Mouse (Mus musculus) liver, embryonic 12.5 days (tissue): ENCODE data around the gene Myo15b. TPM values are rescaled to one million over a fixed set of nuclear protein-coding genes. Genes with fewer than 3 reads are reported as not detected.

ENCODE experiments used
- ATAC-seq: fragments of 200-750 bp; cut with Nextera tagmentation; 2 replicates; pipeline ENCODE4 v1.8.0; 2017; ENCODE audit warnings: moderate number of reproducible peaks, mild to moderate bottlenecking, moderate library complexity
- H3K27ac ChIP-seq: fragments of 300-500 bp; sonication (generic); 2 replicates; pipeline ENCODE4 v1.5.1; 2016; ENCODE audit warnings: mild to moderate bottlenecking
- H3K27me3 ChIP-seq: fragments of 300-500 bp; sonication (generic); replicated peaks from 2 replicates; pipeline ENCODE4 v1.6.1; 2016; ENCODE audit warnings: mild to moderate bottlenecking, moderate library complexity
- H3K36me3 ChIP-seq: fragments of 300-500 bp; sonication (generic); 2 replicates; pipeline ENCODE4 v1.6.1; 2016; ENCODE audit warnings: mild to moderate bottlenecking, moderate library complexity
- H3K4me1 ChIP-seq: fragments of 300-500 bp; sonication (generic); 2 replicates; pipeline ENCODE4 v1.6.1; 2016
- H3K4me2 ChIP-seq: fragments of 300-500 bp; sonication (generic); 2 replicates; pipeline ENCODE4 v1.6.1; 2016; ENCODE audit warnings: mild to moderate bottlenecking, moderate library complexity
- H3K4me3 ChIP-seq: fragments of 300-500 bp; sonication (generic); 2 replicates; pipeline ENCODE4 v1.5.1; 2016; ENCODE audit warnings: mild to moderate bottlenecking, moderate library complexity
- H3K9ac ChIP-seq: fragments of 300-500 bp; sonication (generic); 2 replicates; pipeline ENCODE4 v1.6.1; 2016; ENCODE audit warnings: mild to moderate bottlenecking, moderate library complexity
- H3K9me3 ChIP-seq: fragments of 300-500 bp; sonication (generic); replicated peaks from 2 replicates; pipeline ENCODE4 v1.6.1; 2016; ENCODE audit warnings: mild to moderate bottlenecking, moderate library complexity
- WGBS: fragments of 180-500 bp; shearing (Covaris S2); methylation state at CpG from one replicate; pipeline ENCODE4 v1.1.7; 2016; ENCODE audit not compliant: insufficient replicate concordance; 5-methylcytosine and 5-hydroxymethylcytosine counted together
- polyA plus RNA-seq: library from polyadenylated mRNA; unstranded; fragments of >200 nt; fragmentation: Nextera tagmentation; extraction: Ambion mirVana; gene quantifications from 2 replicates; pipeline ENCODE4 v1.2.1, GENCODE M21; 2016

Myo15b gene
- polyA plus RNA-seq, 1 experiment from 2014 or later = 0.83 TPM

- peaks cover 71% of the 10 kb centered on the region for H3K4me1 ChIP-seq
- peak; percentile 30 for ATAC-seq
- peaks cover 47% of the 10 kb centered on the region for H3K36me3 ChIP-seq
- H3K9ac ChIP-seq = peak within 1 kb of the TSS; percentile 83
- H3K4me3 ChIP-seq = peak within 1 kb of the TSS; percentile 69
- 18% methylated on average over 16 of the region's 16 CpGs for WGBS
- no peaks in the 10 kb centered on the region for H3K9me3 ChIP-seq
- peak within 1 kb of the TSS; percentile 100 for H3K27ac ChIP-seq
- H3K4me2 ChIP-seq = peak within 1 kb of the TSS; percentile 79
- no peaks in the 10 kb centered on the region for H3K27me3 ChIP-seq
Observed at GRCm38 (mm10) chr11:115899486-115900266, 41.5 kb downstream of the Myo15b start, which contains the start of gene Smim5. Smim5 (plus strand) TSS chr11:115899966.

GRCm38 (mm10) chr11:115900561-115901337, 42.5 kb downstream of the Myo15b start:
- Histone ChIP-seq H3K4me2 (peak overlapping the region; percentile 79), H3K36me3 (peaks cover 47% of the 10 kb centered on the region), H3K27me3 (no peaks in the 10 kb centered on the region), H3K4me1 (peaks cover 82% of the 10 kb centered on the region), H3K9me3 (no peaks in the 10 kb centered on the region), H3K9ac (peak overlapping the region; percentile 83), H3K4me3 (peak overlapping the region; percentile 69), H3K27ac (peak overlapping the region; percentile 100)
- WGBS = 34% methylated on average over 8 of the region's 8 CpGs
- ATAC-seq = no peak

- 21% methylated on average over 9 of the region's 9 CpGs for WGBS
- H3K4me3 ChIP-seq = peak overlapping the region; percentile 69
- peak overlapping the region; percentile 79 for H3K4me2 ChIP-seq
- H3K36me3 ChIP-seq = peaks cover 47% of the 10 kb centered on the region
- H3K4me1 ChIP-seq = peaks cover 90% of the 10 kb centered on the region
- H3K9me3 ChIP-seq = no peaks in the 10 kb centered on the region
- ATAC-seq = peak; percentile 67
- peak overlapping the region; percentile 100 for H3K27ac ChIP-seq
- H3K9ac ChIP-seq = peak overlapping the region; percentile 83
- no peaks in the 10 kb centered on the region for H3K27me3 ChIP-seq
Observed at GRCm38 (mm10) chr11:115901338-115902161, 43.3 kb downstream of the Myo15b start.

- no peak for ATAC-seq
- peak overlapping the region; percentile 79 for H3K4me2 ChIP-seq
Observed at GRCm38 (mm10) chr11:115902177-115902576, 44.0 kb downstream of the Myo15b start.

GRCm38 (mm10) chr11:115902831-115903230, 44.6 kb downstream of the Myo15b start:
- no peak for ATAC-seq
- WGBS = 9% methylated on average over 1 of the region's 1 CpGs
- H3K4me1 ChIP-seq = peaks cover 99% of the 10 kb centered on the region
- peak overlapping the region; percentile 100 for H3K27ac ChIP-seq
- H3K4me2 ChIP-seq = peak overlapping the region; percentile 79
- no peaks in the 10 kb centered on the region for H3K9me3 ChIP-seq
- H3K4me3 ChIP-seq = peak overlapping the region; percentile 69
- peaks cover 54% of the 10 kb centered on the region for H3K36me3 ChIP-seq
- peak overlapping the region; percentile 83 for H3K9ac ChIP-seq
- H3K27me3 ChIP-seq = no peaks in the 10 kb centered on the region

More at GRCm38 (mm10) chr11:115902177-115902576, 44.0 kb downstream of the Myo15b start:
- H3K27me3 ChIP-seq = no peaks in the 10 kb centered on the region
- H3K9me3 ChIP-seq = no peaks in the 10 kb centered on the region
- WGBS = 20% methylated on average over 5 of the region's 5 CpGs
- H3K9ac ChIP-seq = peak overlapping the region; percentile 83
- H3K4me3 ChIP-seq = peak overlapping the region; percentile 69
- H3K36me3 ChIP-seq = peaks cover 47% of the 10 kb centered on the region
- peaks cover 96% of the 10 kb centered on the region for H3K4me1 ChIP-seq
- peak overlapping the region; percentile 100 for H3K27ac ChIP-seq

- peak overlapping the region; percentile 69 for H3K4me3 ChIP-seq
- H3K36me3 ChIP-seq = peaks cover 62% of the 10 kb centered on the region
- H3K27me3 ChIP-seq = no peaks in the 10 kb centered on the region
- H3K4me1 ChIP-seq = peaks cover 98% of the 10 kb centered on the region
- peak overlapping the region; percentile 83 for H3K9ac ChIP-seq
- peak; percentile 88 for ATAC-seq
- H3K9me3 ChIP-seq = no peaks in the 10 kb centered on the region
- WGBS = 16% methylated on average over 11 of the region's 11 CpGs
- H3K4me2 ChIP-seq = peak overlapping the region; percentile 79
- peak overlapping the region; percentile 100 for H3K27ac ChIP-seq
Observed at GRCm38 (mm10) chr11:115903384-115904230, 45.4 kb downstream of the Myo15b start.

- Histone ChIP-seq H3K4me1 (peaks cover 98% of the 10 kb centered on the region), H3K9me3 (no peaks in the 10 kb centered on the region), H3K4me2 (peak overlapping the region; percentile 79), H3K27me3 (no peaks in the 10 kb centered on the region), H3K4me3 (peak overlapping the region; percentile 69), H3K36me3 (peaks cover 66% of the 10 kb centered on the region), H3K27ac (peak overlapping the region; percentile 100), H3K9ac (peak overlapping the region; percentile 83)
- 46% methylated on average over 8 of the region's 8 CpGs for WGBS
- 0 out of 2 replicates have a peak, but pooled peaks have one; percentile 5 for ATAC-seq
Observed at GRCm38 (mm10) chr11:115904231-115904955, 46.2 kb downstream of the Myo15b start.

GRCm38 (mm10) chr11:115904956-115905790, 47.0 kb downstream of the Myo15b start:
- H3K9ac ChIP-seq = peak overlapping the region; percentile 83
- 0 out of 2 replicates have a peak overlapping the region, but pooled peaks have one; percentile 69 for H3K4me3 ChIP-seq

GRCm38 (mm10) chr11:115906116-115906515, 47.9 kb downstream of the Myo15b start:
- Histone ChIP-seq H3K4me2 (no peak overlapping the region), H3K36me3 (peaks cover 80% of the 10 kb centered on the region), H3K4me1 (peaks cover 98% of the 10 kb centered on the region), H3K27me3 (no peaks in the 10 kb centered on the region), H3K27ac (peak overlapping the region; percentile 100), H3K9ac (peak overlapping the region; percentile 83), H3K9me3 (no peaks in the 10 kb centered on the region), H3K4me3 (no peak overlapping the region)
- no peak for ATAC-seq
- WGBS = 84% methylated on average over 3 of the region's 3 CpGs

More at GRCm38 (mm10) chr11:115904956-115905790, 47.0 kb downstream of the Myo15b start:
- ATAC-seq = no peak
- no peaks in the 10 kb centered on the region for H3K27me3 ChIP-seq
- H3K4me1 ChIP-seq = peaks cover 98% of the 10 kb centered on the region
- H3K9me3 ChIP-seq = no peaks in the 10 kb centered on the region
- peak overlapping the region; percentile 100 for H3K27ac ChIP-seq
- peak overlapping the region; percentile 79 for H3K4me2 ChIP-seq
- peaks cover 73% of the 10 kb centered on the region for H3K36me3 ChIP-seq
- 74% methylated on average over 16 of the region's 16 CpGs for WGBS
